Mouse (Mus musculus) MEL (cell line): Measurements from ENCODE around the gene Actr1a.

Experiments
- CHD2 ChIP-seq: IDR thresholded peaks from 2 replicates; pipeline ENCODE4 v1.6.1; 2011; ENCODE audit warnings: low read length, improper control_type of control experiment
- CTCF ChIP-seq, 3 experiments: IDR thresholded peaks in 2 of 3; conservative IDR thresholded peaks in 1 of 3; 2 replicates each; pipeline ENCODE4 v1.5.1; 2011 to 2012; ENCODE audit warnings: low read length in 3 of 3, low read depth in 2 of 3, mild to moderate bottlenecking in 2 of 3, improper control_type of control experiment in 1 of 3, inconsistent platforms in 1 of 3, mixed read lengths in 1 of 3, moderate library complexity in 1 of 3; ENCODE audit not compliant: control insufficient read depth in 1 of 3, insufficient read depth in 1 of 3, poor library complexity in 1 of 3, severe bottlenecking in 1 of 3
- ELF1 ChIP-seq: IDR thresholded peaks from 2 replicates; pipeline ENCODE4 v1.6.1; 2014; ENCODE audit warnings: low read depth, mild to moderate bottlenecking, inconsistent platforms, low read length, improper control_type of control experiment, moderate library complexity
- GATA1 ChIP-seq: IDR thresholded peaks from 2 replicates; pipeline ENCODE4 v1.6.1; 2011; ENCODE audit warnings: low read depth, low read length, improper control_type of control experiment
- MAX ChIP-seq: IDR thresholded peaks from 2 replicates; pipeline ENCODE4 v1.6.1; 2011; ENCODE audit warnings: low read length, improper control_type of control experiment
- MYC ChIP-seq: IDR thresholded peaks from 2 replicates; pipeline ENCODE4 v1.6.1; 2011; ENCODE audit warnings: low read depth, mild to moderate bottlenecking, low read length, improper control_type of control experiment, moderate library complexity
- POLR2A ChIP-seq, 2 experiments: IDR thresholded peaks; 2 replicates each; pipeline ENCODE4 v1.6.1; 2011 to 2012; ENCODE audit warnings: low read length in 2 of 2, mild to moderate bottlenecking in 2 of 2, control low read depth in 1 of 2, improper control_type of control experiment in 1 of 2, low read depth in 1 of 2, moderate library complexity in 1 of 2; ENCODE audit not compliant: control insufficient read depth in 1 of 2, insufficient read depth in 1 of 2, poor library complexity in 1 of 2
- POLR2AphosphoS2 ChIP-seq: IDR thresholded peaks from 2 replicates; pipeline ENCODE4 v1.6.1; 2011; ENCODE audit warnings: low read length, improper control_type of control experiment
- RAD21 ChIP-seq: IDR thresholded peaks from 2 replicates; pipeline ENCODE4 v1.6.1; 2011; ENCODE audit warnings: mild to moderate bottlenecking, low read depth, low read length, improper control_type of control experiment
- SIN3A ChIP-seq: IDR thresholded peaks from 2 replicates; pipeline ENCODE4 v1.6.1; 2012; ENCODE audit warnings: low read length, improper control_type of control experiment, inconsistent platforms
- USF1 ChIP-seq: IDR thresholded peaks from 2 replicates; pipeline ENCODE4 v1.6.1; 2014; ENCODE audit warnings: low read depth, mild to moderate bottlenecking, inconsistent platforms, low read length, improper control_type of control experiment, moderate library complexity
- ZKSCAN1 ChIP-seq: IDR thresholded peaks from 2 replicates; pipeline ENCODE4 v1.6.1; 2012; ENCODE audit warnings: low read depth, mild to moderate bottlenecking, inconsistent platforms, low read length, improper control_type of control experiment, moderate library complexity
- ZMIZ1 ChIP-seq: IDR thresholded peaks from 2 replicates; pipeline ENCODE4 v1.6.1; 2012; ENCODE audit warnings: low read depth, mild to moderate bottlenecking, inconsistent platforms, low read length, improper control_type of control experiment, moderate library complexity

DNA sequence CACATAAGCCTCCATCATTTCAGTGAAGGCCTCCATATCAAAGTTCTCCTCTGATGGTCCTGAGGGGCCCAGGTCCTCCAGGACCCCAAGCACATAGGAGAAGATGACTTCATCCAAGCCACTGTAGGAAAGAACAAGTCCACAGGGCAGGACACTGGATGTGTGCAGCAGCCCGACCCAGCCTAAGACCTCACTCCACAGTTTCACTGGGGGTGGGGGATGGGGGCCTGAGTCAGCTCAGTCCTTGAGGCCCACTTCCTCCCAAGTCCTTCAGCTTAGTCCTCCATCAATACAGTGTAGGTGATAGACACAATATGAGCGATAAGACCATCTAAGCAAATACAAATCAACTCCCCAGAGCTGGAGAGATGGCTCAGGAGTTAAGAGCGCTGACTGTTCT, 63.6 kb downstream of the Actr1a start:
- no peak for TF ChIP-seq RAD21
- TF ChIP-seq ZKSCAN1: no peak
- no peak for TF ChIP-seq POLR2A (IDR thresholded peaks at IDR 0.05; ENCODE audit: control insufficient read depth in 1 of 2, insufficient read depth in 1 of 2, low read depth in 1 of 2, low read length in 2 of 2, poor library complexity in 1 of 2)
- no peak for TF ChIP-seq CTCF (IDR thresholded peaks at IDR 0.05 in 2 of 3, conservative IDR thresholded peaks at IDR 0.05 in 1 of 3; ENCODE audit: control insufficient read depth in 1 of 3, insufficient read depth in 1 of 3, low read depth in 2 of 3, low read length in 3 of 3, poor library complexity in 1 of 3, severe bottlenecking in 1 of 3)
- no peak for TF ChIP-seq MAX
- TF ChIP-seq POLR2AphosphoS2: no peak
- TF ChIP-seq ELF1: no peak
- TF ChIP-seq ZMIZ1: no peak
- no peak for TF ChIP-seq SIN3A
- TF ChIP-seq USF1: no peak
- no peak for TF ChIP-seq MYC
- no peak for TF ChIP-seq GATA1
- TF ChIP-seq CHD2: no peak
